Mouse (Mus musculus): ENCODE measurements at regions not wholly inside any gene's neighbourhood (a gene's known extent, or its start where the extent isn't known, plus 50 kb on each side); places are given as distances from the start of the nearest gene placed in this dataset.

GRCm38 (mm10) chr6:64797600-64797999 is 68.7 kb downstream of the Atoh1 start:
- no peaks in the 10 kb centered on the region for H3K4me1 ChIP-seq (replicated peaks; ENCODE audit: insufficient read depth, low read length)
- ATAC-seq (replicated peaks; ENCODE audit: low FRiP score, low read depth) (no peak), DNase-seq (ENCODE audit: low spot score) (no peak)
- H3K4me2 ChIP-seq (ENCODE audit: low read length) = no peak overlapping the region
- H3K4me3 ChIP-seq (replicated peaks; ENCODE audit: low read depth, low read length) = no peak overlapping the region
- WGBS = 35% methylated on average over 3 of the region's 3 CpGs
- no peak for TF ChIP-seq CTCF (IDR thresholded peaks at IDR 0.05; ENCODE audit: low read depth)
- H3K27ac ChIP-seq = no peak overlapping the region
- H3K27me3 ChIP-seq (ENCODE audit: insufficient read depth, low read length) = no peaks in the 10 kb centered on the region
- no peaks in the 10 kb centered on the region for H3K9me3 ChIP-seq (replicated peaks; ENCODE audit: low read length)
- H3K36me3 ChIP-seq (ENCODE audit: insufficient read depth, low read length) = no peaks in the 10 kb centered on the region
- no peak overlapping the region for H3K9ac ChIP-seq (ENCODE audit: low read depth, low read length)

GRCm38 (mm10) chr6:64798804-64799203 is 69.9 kb downstream of the Atoh1 start:
- Histone ChIP-seq H3K27ac (no peak overlapping the region), H3K27me3 (ENCODE audit: insufficient read depth, low read length) (no peaks in the 10 kb centered on the region), H3K4me2 (ENCODE audit: low read length) (peak overlapping the region; percentile 57), H3K4me1 (replicated peaks; ENCODE audit: insufficient read depth, low read length) (no peaks in the 10 kb centered on the region), H3K9ac (ENCODE audit: low read depth, low read length) (no peak overlapping the region), H3K9me3 (replicated peaks; ENCODE audit: low read length) (no peaks in the 10 kb centered on the region), H3K36me3 (ENCODE audit: insufficient read depth, low read length) (no peaks in the 10 kb centered on the region), H3K4me3 (replicated peaks; ENCODE audit: low read depth, low read length) (no peak overlapping the region)
- TF ChIP-seq CTCF (IDR thresholded peaks at IDR 0.05; ENCODE audit: low read depth) = no peak
- 71% methylated on average over 5 of the region's 5 CpGs for WGBS
- no peak for DNase-seq (ENCODE audit: low spot score)
- no peak for ATAC-seq (replicated peaks; ENCODE audit: low FRiP score, low read depth)

- Histone ChIP-seq H3K9ac (ENCODE audit: low read depth, low read length) (no peak overlapping the region), H3K27ac (no peak overlapping the region)
- WGBS = 7% methylated on average over 22 of the region's 22 CpGs
Observed at GRCm38 (mm10) chr6:64799306-64800001, 70.5 kb downstream of the Atoh1 start.

GRCm38 (mm10) chr6:64800965-64801364 is 72.0 kb downstream of the Atoh1 start:
- H3K9ac ChIP-seq (ENCODE audit: low read depth, low read length) = no peak overlapping the region
- H3K27me3 ChIP-seq (ENCODE audit: insufficient read depth, low read length) = no peaks in the 10 kb centered on the region
- DNase-seq (ENCODE audit: low spot score) (no peak), ATAC-seq (replicated peaks; ENCODE audit: low FRiP score, low read depth) (no peak)
- H3K36me3 ChIP-seq (ENCODE audit: insufficient read depth, low read length) = no peaks in the 10 kb centered on the region
- no peaks in the 10 kb centered on the region for H3K9me3 ChIP-seq (replicated peaks; ENCODE audit: low read length)
- WGBS = 59% methylated on average over 3 of the region's 3 CpGs
- TF ChIP-seq CTCF (IDR thresholded peaks at IDR 0.05; ENCODE audit: low read depth) = no peak
- H3K4me3 ChIP-seq (replicated peaks; ENCODE audit: low read depth, low read length) = no peak overlapping the region
- H3K27ac ChIP-seq = no peak overlapping the region
- H3K4me1 ChIP-seq (replicated peaks; ENCODE audit: insufficient read depth, low read length) = no peaks in the 10 kb centered on the region
- H3K4me2 ChIP-seq (ENCODE audit: low read length) = no peak overlapping the region

More at GRCm38 (mm10) chr6:64799306-64800001, 70.5 kb downstream of the Atoh1 start:
- H3K27me3 ChIP-seq (ENCODE audit: insufficient read depth, low read length) = no peaks in the 10 kb centered on the region
- H3K9me3 ChIP-seq (replicated peaks; ENCODE audit: low read length) = no peaks in the 10 kb centered on the region
- H3K4me1 ChIP-seq (replicated peaks; ENCODE audit: insufficient read depth, low read length) = no peaks in the 10 kb centered on the region
- no peaks in the 10 kb centered on the region for H3K36me3 ChIP-seq (ENCODE audit: insufficient read depth, low read length)
- TF ChIP-seq CTCF (IDR thresholded peaks at IDR 0.05; ENCODE audit: low read depth) = no peak
- DNase-seq (ENCODE audit: low spot score) (peak; percentile 2), ATAC-seq (replicated peaks; ENCODE audit: low FRiP score, low read depth) (0 out of 2 replicates have a peak, but pooled peaks have one; percentile 29)
- H3K4me3 ChIP-seq (replicated peaks; ENCODE audit: low read depth, low read length) = peak overlapping the region; percentile 30
- peak overlapping the region; percentile 57 for H3K4me2 ChIP-seq (ENCODE audit: low read length)

GRCm38 (mm10) chr6:64815115-64815514 is 86.2 kb downstream of the Atoh1 start:
- no peaks in the 10 kb centered on the region for H3K9me3 ChIP-seq (replicated peaks; ENCODE audit: low read length)
- H3K4me1 ChIP-seq (replicated peaks; ENCODE audit: insufficient read depth, low read length) = no peaks in the 10 kb centered on the region
- H3K9ac ChIP-seq (ENCODE audit: low read depth, low read length) = no peak overlapping the region
- H3K27me3 ChIP-seq (ENCODE audit: insufficient read depth, low read length) = no peaks in the 10 kb centered on the region
- DNase-seq (ENCODE audit: low spot score) (peak; percentile 5), ATAC-seq (replicated peaks; ENCODE audit: low FRiP score, low read depth) (no peak)
- H3K36me3 ChIP-seq (ENCODE audit: insufficient read depth, low read length) = no peaks in the 10 kb centered on the region
- peak; percentile 33; the same call in 1 of the 2 replicates for TF ChIP-seq CTCF (IDR thresholded peaks at IDR 0.05; ENCODE audit: low read depth)
- H3K4me2 ChIP-seq (ENCODE audit: low read length) = no peak overlapping the region
- 85% methylated on average over 1 of the region's 1 CpGs for WGBS
- H3K4me3 ChIP-seq (replicated peaks; ENCODE audit: low read depth, low read length) = no peak overlapping the region
- H3K27ac ChIP-seq = no peak overlapping the region

GRCm38 (mm10) chr6:64849097-64849648 is 120.2 kb downstream of the Atoh1 start:
- Histone ChIP-seq H3K27ac (no peak overlapping the region), H3K4me1 (replicated peaks; ENCODE audit: insufficient read depth, low read length) (no peaks in the 10 kb centered on the region), H3K27me3 (ENCODE audit: insufficient read depth, low read length) (no peaks in the 10 kb centered on the region), H3K4me3 (replicated peaks; ENCODE audit: low read depth, low read length) (no peak overlapping the region), H3K9ac (ENCODE audit: low read depth, low read length) (no peak overlapping the region), H3K4me2 (ENCODE audit: low read length) (no peak overlapping the region), H3K36me3 (ENCODE audit: insufficient read depth, low read length) (no peaks in the 10 kb centered on the region), H3K9me3 (replicated peaks; ENCODE audit: low read length) (no peaks in the 10 kb centered on the region)
- ATAC-seq (replicated peaks; ENCODE audit: low FRiP score, low read depth) = no peak
- 75% methylated on average over 4 of the region's 4 CpGs for WGBS
- no peak for TF ChIP-seq CTCF (IDR thresholded peaks at IDR 0.05; ENCODE audit: low read depth)
- DNase-seq (ENCODE audit: low spot score) = no peak

Data from kidney, postnatal 0 days (tissue).